Mouse (Mus musculus): Measurements from ENCODE around the gene Npas3.
A peak's percentile ranks its signal among the peaks of the same experiment; 100 is the strongest.

Npas3 gene

DNA sequence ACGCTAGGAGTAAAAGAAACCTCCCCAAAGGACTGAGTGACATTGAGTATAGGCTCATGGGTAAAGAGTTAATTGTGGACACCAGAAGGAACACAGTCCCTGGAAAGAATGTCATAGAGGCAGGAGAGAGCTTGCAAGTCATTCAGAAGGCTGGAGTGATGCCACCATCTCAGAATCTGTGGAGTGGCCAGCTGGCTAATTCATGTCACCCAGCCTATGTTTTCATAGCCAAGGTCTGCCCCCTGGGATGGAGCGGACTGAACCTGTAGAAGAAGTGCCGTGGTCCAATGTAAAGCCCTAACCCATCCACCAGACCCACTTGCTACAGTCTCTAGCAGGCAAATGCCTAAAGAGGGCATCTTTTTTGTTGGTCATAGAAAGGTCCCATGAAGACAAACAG, 832.5 kb downstream of the Npas3 start:
- DNase-seq = no peak

DNA sequence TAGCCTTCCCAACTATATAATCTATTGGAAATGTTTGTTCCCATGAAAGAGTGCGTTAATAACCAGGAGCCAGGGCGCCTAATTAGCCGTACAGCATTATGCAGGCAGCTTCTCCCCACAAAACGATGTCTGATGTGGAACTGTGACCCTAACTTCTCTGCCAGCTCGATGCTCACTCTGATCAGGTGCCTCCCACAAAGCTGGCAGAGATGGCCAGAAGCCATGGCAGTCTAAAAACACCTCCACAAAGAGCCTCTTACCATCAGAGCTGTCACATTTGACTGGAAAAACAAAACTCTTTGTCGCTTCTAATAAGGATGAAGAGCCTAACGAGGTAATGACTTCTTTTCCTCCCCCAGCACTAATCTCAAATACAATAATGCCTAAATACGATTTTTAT, 845.3 kb downstream of the Npas3 start:
- no peak for DNase-seq

- DNase-seq = peak; percentile 14
These were observed 848.0 kb downstream of the Npas3 start for GRCm38 (mm10) chr12:54096492-54096891.

DNA sequence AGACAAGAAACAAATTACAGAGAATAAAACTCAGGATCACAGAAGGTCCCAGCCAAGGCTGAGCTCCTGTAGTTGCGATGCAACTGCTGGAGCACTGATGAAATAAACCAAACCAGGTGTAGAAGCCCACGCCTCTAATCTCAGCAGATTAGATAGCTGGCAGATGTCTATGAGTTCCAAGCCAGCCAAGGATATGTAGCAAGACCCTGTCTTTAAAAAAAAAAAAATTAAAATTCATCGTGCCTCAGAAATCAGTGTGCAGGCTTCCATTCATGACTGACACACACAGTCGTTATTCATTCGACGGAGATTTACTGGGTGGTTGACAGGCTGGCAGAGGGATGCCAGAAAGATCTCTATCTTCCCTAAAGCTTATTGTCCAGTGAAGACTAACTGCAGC, 849.7 kb downstream of the Npas3 start:
- DNase-seq = no peak

DNA sequence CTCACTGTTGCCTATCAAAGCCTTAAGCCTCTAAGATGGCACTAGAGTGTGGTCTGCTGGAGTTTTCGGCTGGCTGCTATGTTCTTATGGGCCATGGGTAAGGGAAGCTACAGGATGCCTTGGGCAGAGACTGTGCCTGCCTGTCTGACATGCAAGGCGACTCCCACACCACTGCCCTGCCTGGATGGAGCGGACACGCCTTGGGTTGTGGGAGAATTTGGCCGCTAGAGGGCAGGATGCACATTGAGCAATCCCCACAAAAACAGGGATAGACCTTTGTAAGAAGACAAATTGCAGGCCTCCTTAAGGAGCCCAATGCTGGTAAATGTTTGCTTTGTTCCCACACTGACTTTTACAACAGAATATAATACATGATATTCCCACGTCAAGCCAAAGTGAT, 850.3 kb downstream of the Npas3 start:
- peak; percentile 85 for DNase-seq

DNA sequence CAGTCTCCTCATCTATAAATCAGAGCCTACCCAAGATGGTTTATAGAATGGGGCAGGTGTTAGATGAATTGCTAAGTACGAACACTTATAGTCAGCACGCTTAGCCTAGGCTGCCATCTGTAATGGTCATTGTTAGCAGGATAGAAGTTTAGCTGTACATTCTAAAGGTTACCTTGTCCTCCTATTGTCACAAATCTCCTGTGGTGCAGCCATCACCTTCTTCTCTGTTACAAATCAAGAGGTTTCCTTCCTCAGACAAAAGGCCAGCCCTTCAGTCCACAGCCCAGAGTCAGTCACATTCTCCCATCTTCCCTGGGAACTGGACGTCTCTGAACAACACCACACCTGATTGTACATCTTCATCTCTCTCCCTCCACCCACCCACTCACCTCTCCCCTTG, 851.0 kb downstream of the Npas3 start:
- DNase-seq = no peak

DNA sequence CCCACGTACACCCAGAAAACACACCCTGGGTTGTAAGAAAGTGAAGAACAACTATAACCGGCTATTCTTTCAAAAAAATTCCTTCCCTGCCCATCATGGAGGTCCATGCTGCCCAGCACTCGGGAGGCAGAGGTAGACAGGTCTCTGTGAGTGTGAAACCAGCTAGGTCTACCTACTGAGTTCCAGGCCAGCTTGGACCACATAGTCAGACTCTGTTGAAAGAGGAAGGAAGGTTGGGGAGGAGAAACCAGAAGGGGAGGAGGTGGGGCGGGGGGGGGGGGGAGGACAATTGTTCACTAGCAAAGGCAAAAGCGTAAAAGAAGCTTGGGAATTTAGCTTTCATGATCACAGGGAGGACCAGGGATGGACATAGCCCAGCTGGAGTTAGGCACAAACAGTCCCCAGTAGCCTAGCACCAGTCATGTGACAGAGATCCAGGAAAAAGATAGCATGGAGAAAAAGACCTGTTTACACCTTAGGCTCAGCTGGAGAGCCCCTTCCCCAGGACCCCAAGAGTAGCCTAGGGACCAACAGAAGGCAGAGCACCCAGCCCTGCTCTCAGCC, 852.9 kb downstream of the Npas3 start:
- DNase-seq = no peak

DNA sequence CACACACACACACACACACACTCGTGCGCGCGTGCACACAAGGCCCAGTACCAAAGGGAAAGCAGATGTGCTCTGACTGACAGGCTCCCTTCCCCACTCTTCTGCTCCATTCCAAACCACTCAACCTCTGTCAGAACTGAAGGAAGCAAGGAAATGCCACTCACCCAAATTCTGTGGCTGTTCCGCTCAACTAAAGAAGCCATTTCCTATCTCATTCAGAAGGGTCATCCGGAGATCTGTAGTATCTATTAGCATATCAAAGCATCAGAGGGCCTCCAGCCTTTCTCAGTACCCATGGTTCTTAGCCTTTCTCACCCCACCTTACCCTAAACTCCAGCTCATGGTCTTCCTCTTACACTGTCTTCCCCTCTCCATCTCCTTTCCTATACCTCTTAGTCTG, 854.0 kb downstream of the Npas3 start:
- DNase-seq = no peak

GRCm38 (mm10) chr12:54105531-54105930, 857.1 kb downstream of the Npas3 start:
- no peak for DNase-seq

DNA sequence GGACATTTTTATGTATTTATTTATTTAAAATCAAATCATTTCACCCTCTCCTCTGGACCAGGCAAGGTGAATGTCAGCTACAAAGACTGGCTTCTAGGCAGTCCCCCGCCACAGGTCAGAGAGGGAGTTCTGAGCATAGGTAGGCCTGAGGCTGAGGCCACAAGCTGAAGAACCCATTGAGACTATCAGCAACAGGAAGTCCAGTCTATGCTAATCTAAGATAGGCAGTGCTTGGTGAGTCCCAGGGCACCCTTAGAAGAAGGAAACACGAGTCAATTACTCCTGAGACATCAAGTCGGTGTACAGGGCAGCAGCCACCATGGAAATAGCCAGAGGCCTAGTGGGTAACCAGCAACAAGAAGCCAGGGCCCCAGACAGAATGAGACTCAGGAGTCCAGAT, 857.5 kb downstream of the Npas3 start:
- DNase-seq = no peak

- DNase-seq = no peak
These were observed 861.9 kb downstream of the Npas3 start for GRCm38 (mm10) chr12:54110342-54110741.

DNA sequence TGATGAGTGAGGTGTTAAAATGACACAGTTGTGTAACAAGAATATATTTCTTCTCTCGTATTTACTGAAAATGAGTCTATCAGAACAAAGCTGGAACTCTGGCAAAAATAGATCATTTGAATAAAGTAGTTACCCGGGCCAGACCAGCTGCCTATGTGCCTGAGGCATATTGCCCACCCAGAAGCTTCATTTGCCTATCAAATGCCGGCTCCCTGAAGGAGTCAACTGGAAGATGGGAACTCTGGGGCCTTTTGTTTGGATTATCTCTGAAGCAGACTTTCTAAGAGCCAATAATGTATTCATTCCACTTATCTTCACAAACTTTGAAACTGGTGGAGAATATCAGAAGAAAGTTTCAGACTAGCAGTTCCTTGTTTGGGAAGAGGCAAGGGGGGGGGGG, 862.5 kb downstream of the Npas3 start:
- no peak for DNase-seq

DNA sequence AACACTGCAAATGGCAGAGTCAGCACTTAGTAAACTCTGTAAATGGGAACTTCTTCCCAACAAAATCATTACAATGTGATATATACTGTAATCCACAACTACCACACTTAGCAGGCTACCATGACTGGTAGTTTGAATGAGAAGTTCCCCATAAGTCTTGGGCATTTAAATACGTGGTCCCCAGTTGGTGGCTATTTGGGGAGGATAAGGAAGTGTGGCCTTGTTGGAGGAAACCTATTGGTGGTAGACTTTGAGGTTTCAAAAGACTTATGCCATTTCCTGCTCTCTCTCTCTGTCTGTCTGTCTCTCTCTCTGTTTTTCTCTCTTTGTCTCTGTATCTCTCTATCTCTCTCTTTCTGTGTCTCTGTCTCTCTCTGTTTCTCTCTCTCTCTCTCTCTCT, 871.9 kb downstream of the Npas3 start:
- no peak for DNase-seq

DNA sequence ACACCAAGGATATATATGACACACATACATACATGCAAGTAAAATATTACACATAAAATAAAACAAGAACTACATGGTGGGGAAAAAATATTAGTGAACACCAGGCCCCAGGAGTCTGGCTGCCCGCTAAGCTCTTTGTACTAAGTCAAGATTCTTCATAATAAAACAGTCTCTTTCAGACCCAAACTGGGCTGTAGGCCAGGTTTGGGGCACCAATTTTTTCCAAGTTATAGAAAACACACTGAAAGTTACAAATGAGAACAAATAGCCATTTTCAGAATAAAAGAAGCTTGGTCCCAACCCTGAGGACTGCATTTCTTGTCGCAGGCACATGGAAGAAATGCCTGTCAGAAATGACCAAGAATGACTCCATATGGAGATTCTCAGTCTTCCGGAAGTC, 872.8 kb downstream of the Npas3 start:
- no peak for DNase-seq

Data from thymus, postnatal 4 days (tissue).